Mouse (Mus musculus): Measurements from ENCODE around the gene Olfml1. TPM values are rescaled to one million over a fixed set of nuclear protein-coding genes. Genes with fewer than 3 reads are reported as not detected.

The Olfml1 gene
- polyA plus RNA-seq, 1 experiment from 2014 or later = 13.3 TPM

- TF ChIP-seq CTCF (IDR thresholded peaks at IDR 0.05) (no peak), EP300 (IDR thresholded peaks at IDR 0.05) (no peak)
- ATAC-seq (no peak), DNase-seq (ENCODE audit: low spot score) (no peak)
- no peaks in the 10 kb centered on the region for H3K4me1 ChIP-seq (ENCODE audit: insufficient read depth, low read depth, low read length)
- no peak overlapping the region for H3K9ac ChIP-seq (replicated peaks; ENCODE audit: low read depth)
- no peaks in the 10 kb centered on the region for H3K36me3 ChIP-seq (ENCODE audit: insufficient read depth, low read length)
- no peak overlapping the region for H3K4me3 ChIP-seq (ENCODE audit: low read depth, low read length)
- H3K27ac ChIP-seq (ENCODE audit: low read length) = no peak overlapping the region
- 34% methylated on average over 10 of the region's 11 CpGs for WGBS
- no peaks in the 10 kb centered on the region for H3K27me3 ChIP-seq (replicated peaks; ENCODE audit: insufficient read depth, low read length)
- no peak overlapping the region for H3K4me2 ChIP-seq (replicated peaks; ENCODE audit: low read depth, low read length)
- H3K9me3 ChIP-seq (ENCODE audit: low read length) = no peaks in the 10 kb centered on the region
Measured at GRCm38 (mm10) chr7:107618028-107618992, 51.1 kb downstream of the Olfml1 start.

- Histone ChIP-seq H3K4me3 (ENCODE audit: low read depth, low read length) (no peak overlapping the region), H3K9me3 (ENCODE audit: low read length) (no peaks in the 10 kb centered on the region), H3K9ac (replicated peaks; ENCODE audit: low read depth) (no peak overlapping the region), H3K27me3 (replicated peaks; ENCODE audit: insufficient read depth, low read length) (no peaks in the 10 kb centered on the region), H3K4me1 (ENCODE audit: insufficient read depth, low read depth, low read length) (no peaks in the 10 kb centered on the region), H3K4me2 (replicated peaks; ENCODE audit: low read depth, low read length) (no peak overlapping the region), H3K36me3 (ENCODE audit: insufficient read depth, low read length) (no peaks in the 10 kb centered on the region), H3K27ac (ENCODE audit: low read length) (no peak overlapping the region)
- ATAC-seq = no peak
- WGBS = 54% methylated on average over 4 of the region's 4 CpGs
- DNase-seq (ENCODE audit: low spot score) = no peak
- TF ChIP-seq CTCF (IDR thresholded peaks at IDR 0.05) = no peak
- TF ChIP-seq EP300 (IDR thresholded peaks at IDR 0.05) = no peak
Measured at GRCm38 (mm10) chr7:107619225-107619624, 52.0 kb downstream of the Olfml1 start.

- Histone ChIP-seq H3K4me2 (replicated peaks; ENCODE audit: low read depth, low read length) (no peak overlapping the region), H3K4me1 (ENCODE audit: insufficient read depth, low read depth, low read length) (no peaks in the 10 kb centered on the region), H3K27ac (ENCODE audit: low read length) (no peak overlapping the region), H3K36me3 (ENCODE audit: insufficient read depth, low read length) (no peaks in the 10 kb centered on the region), H3K9ac (replicated peaks; ENCODE audit: low read depth) (no peak overlapping the region), H3K4me3 (ENCODE audit: low read depth, low read length) (no peak overlapping the region), H3K27me3 (replicated peaks; ENCODE audit: insufficient read depth, low read length) (no peaks in the 10 kb centered on the region), H3K9me3 (ENCODE audit: low read length) (no peaks in the 10 kb centered on the region)
- TF ChIP-seq CTCF (IDR thresholded peaks at IDR 0.05) = no peak
- TF ChIP-seq EP300 (IDR thresholded peaks at IDR 0.05) = no peak
- 52% methylated on average over 3 of the region's 3 CpGs for WGBS
- DNase-seq (ENCODE audit: low spot score) (no peak), ATAC-seq (no peak)
Measured at GRCm38 (mm10) chr7:107620137-107620536, 52.9 kb downstream of the Olfml1 start.

GRCm38 (mm10) chr7:107624432-107624831 lies 57.2 kb downstream of the Olfml1 start:
- Histone ChIP-seq H3K4me3 (ENCODE audit: low read depth, low read length) (no peak overlapping the region), H3K4me2 (replicated peaks; ENCODE audit: low read depth, low read length) (no peak overlapping the region), H3K4me1 (ENCODE audit: insufficient read depth, low read depth, low read length) (no peaks in the 10 kb centered on the region), H3K27ac (ENCODE audit: low read length) (no peak overlapping the region), H3K9me3 (ENCODE audit: low read length) (no peaks in the 10 kb centered on the region), H3K36me3 (ENCODE audit: insufficient read depth, low read length) (no peaks in the 10 kb centered on the region), H3K27me3 (replicated peaks; ENCODE audit: insufficient read depth, low read length) (no peaks in the 10 kb centered on the region), H3K9ac (replicated peaks; ENCODE audit: low read depth) (no peak overlapping the region)
- DNase-seq (ENCODE audit: low spot score) = no peak
- TF ChIP-seq CTCF (IDR thresholded peaks at IDR 0.05) (no peak), EP300 (IDR thresholded peaks at IDR 0.05) (no peak)
- WGBS = 42% methylated on average over 3 of the region's 3 CpGs
- ATAC-seq = no peak

GRCm38 (mm10) chr7:107625061-107625460 lies 57.8 kb downstream of the Olfml1 start, which contains the start of gene 5330417H12Rik:
Gene 5330417H12Rik (minus strand): TSS chr7:107625161.
- H3K9me3 ChIP-seq (ENCODE audit: low read length) = no peaks in the 10 kb centered on the region
- ATAC-seq (no peak), DNase-seq (ENCODE audit: low spot score) (no peak)
- no peak within 1 kb of the TSS for H3K4me3 ChIP-seq (ENCODE audit: low read depth, low read length)
- H3K27me3 ChIP-seq (replicated peaks; ENCODE audit: insufficient read depth, low read length) = no peaks in the 10 kb centered on the region
- no peaks in the 10 kb centered on the region for H3K36me3 ChIP-seq (ENCODE audit: insufficient read depth, low read length)
- no peak within 1 kb of the TSS for H3K4me2 ChIP-seq (replicated peaks; ENCODE audit: low read depth, low read length)
- 81% methylated on average over 2 of the region's 2 CpGs for WGBS
- no peak within 1 kb of the TSS for H3K27ac ChIP-seq (ENCODE audit: low read length)
- TF ChIP-seq EP300 (IDR thresholded peaks at IDR 0.05) (no peak), CTCF (IDR thresholded peaks at IDR 0.05) (no peak)
- H3K9ac ChIP-seq (replicated peaks; ENCODE audit: low read depth) = no peak within 1 kb of the TSS
- H3K4me1 ChIP-seq (ENCODE audit: insufficient read depth, low read depth, low read length) = no peaks in the 10 kb centered on the region

- ATAC-seq (no peak), DNase-seq (ENCODE audit: low spot score) (no peak)
- Histone ChIP-seq H3K4me1 (ENCODE audit: insufficient read depth, low read depth, low read length) (no peaks in the 10 kb centered on the region), H3K9ac (replicated peaks; ENCODE audit: low read depth) (no peak overlapping the region), H3K9me3 (ENCODE audit: low read length) (no peaks in the 10 kb centered on the region), H3K4me3 (ENCODE audit: low read depth, low read length) (no peak overlapping the region), H3K27me3 (replicated peaks; ENCODE audit: insufficient read depth, low read length) (no peaks in the 10 kb centered on the region), H3K27ac (ENCODE audit: low read length) (no peak overlapping the region), H3K4me2 (replicated peaks; ENCODE audit: low read depth, low read length) (no peak overlapping the region), H3K36me3 (ENCODE audit: insufficient read depth, low read length) (no peaks in the 10 kb centered on the region)
- TF ChIP-seq CTCF (IDR thresholded peaks at IDR 0.05) (no peak), EP300 (IDR thresholded peaks at IDR 0.05) (no peak)
- 43% methylated on average over 6 of the region's 6 CpGs for WGBS
Measured at GRCm38 (mm10) chr7:107625781-107626180, 58.5 kb downstream of the Olfml1 start.
